In the genomic region with DNA sequence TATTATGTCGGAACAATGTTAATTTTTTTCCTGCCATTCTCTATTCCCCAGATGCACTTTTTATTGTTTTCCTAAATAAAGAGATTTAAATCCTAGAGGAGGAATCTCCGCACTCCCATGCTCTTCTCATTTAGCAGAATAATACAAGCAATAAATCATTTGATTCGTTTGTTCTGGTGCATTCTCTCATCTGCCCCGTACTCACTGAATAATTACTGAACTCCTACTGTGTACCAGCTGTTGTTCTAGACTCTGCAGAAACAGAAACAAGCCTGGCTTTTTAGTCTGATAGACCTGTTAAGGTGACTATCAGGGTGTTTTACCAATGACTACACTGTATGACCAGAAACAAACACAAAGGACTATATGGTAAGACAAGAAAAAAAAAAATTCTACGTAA, we compare ENCODE assay signal across 15 mouse cellular contexts. TPM values are rescaled to one million over a fixed set of nuclear protein-coding genes. Genes with fewer than 3 reads are reported as not detected.
"Had no signal": no experiment of that assay in that cellular context is flagged by ENCODE, and none has a peak within 500 bp of the region (broad histone marks: within the 10 kb centered on the region; RNA-seq: fewer than 3 reads in every experiment).

No protein-coding gene starts in this region.

- H3K27me3 ChIP-seq: limb, embryonic 15.5 days; liver, embryonic 12.5 days; midbrain, embryonic 15.5 days had no signal

- H3K9ac ChIP-seq: limb, embryonic 15.5 days; liver, embryonic 12.5 days; lung, embryonic 14.5 days; midbrain, embryonic 15.5 days had no signal

- H3K4me2 ChIP-seq: limb, embryonic 15.5 days; liver, embryonic 12.5 days; lung, embryonic 14.5 days; midbrain, embryonic 11.5 days; midbrain, embryonic 15.5 days had no signal

- H3K9me3 ChIP-seq: limb, embryonic 15.5 days; liver, embryonic 12.5 days; midbrain, embryonic 15.5 days had no signal

- H3K27ac ChIP-seq: left cerebral cortex, adult 2 months; limb, embryonic 15.5 days; liver, embryonic 12.5 days; midbrain, embryonic 15.5 days had no signal

- DNase-seq: kidney, adult 11 months; kidney, adult 9 months; kidney, postnatal 10 days; lung, embryonic 14.5 days; lung, postnatal 10 days; lung, postnatal 4 days; right cerebral cortex, adult 18-20 months; right cerebral cortex, postnatal 25 days; thymus, postnatal 36 days had no signal

- H3K4me3 ChIP-seq: left cerebral cortex, adult 2 months; limb, embryonic 15.5 days; liver, embryonic 12.5 days; midbrain, embryonic 15.5 days had no signal

- H3K36me3 ChIP-seq: limb, embryonic 15.5 days; liver, embryonic 12.5 days; midbrain, embryonic 15.5 days had no signal

- ATAC-seq: liver, embryonic 12.5 days; midbrain, embryonic 15.5 days had no signal

- H3K4me1 ChIP-seq: limb, embryonic 15.5 days; liver, embryonic 12.5 days; midbrain, embryonic 15.5 days had no signal

RNA-seq across cellular contexts. Expression of gene Adamts20, which starts 29.7 kb away (rescaled TPM):
- polyA plus RNA-seq: small intestine, adult 2 months had no signal
